Mouse (Mus musculus): Measurements from ENCODE around the gene Sp6. TPM values are rescaled to one million over a fixed set of nuclear protein-coding genes. Genes with fewer than 3 reads are reported as not detected.
A peak's percentile ranks its signal among the peaks of the same experiment; 100 is the strongest.

The Sp6 gene
- total RNA-seq, 1 experiment from 2014 or later, result 0.05 TPM

DNA sequence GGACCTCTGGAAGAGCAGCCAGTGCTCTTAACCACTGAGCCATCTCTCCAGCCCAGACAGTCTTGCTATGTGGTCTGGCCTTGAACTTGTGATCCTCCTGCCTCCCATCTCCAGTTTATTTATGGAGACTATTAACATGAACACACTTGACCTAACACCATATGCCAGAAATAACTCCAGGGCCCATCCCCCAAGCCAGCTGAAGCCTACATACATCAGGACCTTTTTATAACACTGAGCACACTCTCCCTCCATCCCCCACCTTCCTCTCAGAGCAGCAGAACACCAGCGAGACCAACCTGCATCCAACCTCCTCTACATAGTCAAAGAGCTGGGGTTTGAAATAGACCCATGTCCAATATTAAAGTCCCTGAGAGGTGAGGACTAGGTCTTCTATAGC is 57.9 kb downstream of the Sp6 start:
- no peak for ATAC-seq (replicated peaks in 1 of 2; ENCODE audit: insufficient read depth in 1 of 2, low FRiP score in 2 of 2, low TSS enrichment in 1 of 2, low read depth in 1 of 2, poor library complexity in 2 of 2, severe bottlenecking in 2 of 2)

- ATAC-seq (replicated peaks in 1 of 2; ENCODE audit: insufficient read depth in 1 of 2, low FRiP score in 2 of 2, low TSS enrichment in 1 of 2, low read depth in 1 of 2, poor library complexity in 2 of 2, severe bottlenecking in 2 of 2), result peak; percentile 39 to 71; a peak in 3 of 4 replicates
Observed at GRCm38 (mm10) chr11:97072533-97072932, 59.3 kb downstream of the Sp6 start.

DNA sequence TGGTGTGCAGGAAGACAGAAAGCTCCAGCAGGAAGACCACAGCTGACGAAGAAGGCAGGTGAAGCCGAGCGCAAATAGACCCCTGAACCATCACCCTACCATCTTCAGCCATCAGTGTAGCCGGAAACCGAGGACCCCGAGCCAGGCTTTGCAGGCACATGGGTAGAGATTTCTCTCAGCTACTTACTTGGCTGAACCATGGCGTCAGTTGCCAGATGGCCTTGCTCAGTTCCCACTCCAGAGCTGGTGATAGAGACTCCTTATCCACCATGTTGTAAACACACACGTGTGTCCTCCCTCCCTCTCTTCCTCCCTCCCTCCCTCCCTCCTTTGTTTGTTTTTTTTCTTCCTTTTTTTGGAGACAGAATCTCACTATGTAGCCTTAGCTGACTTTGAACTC is 61.0 kb downstream of the Sp6 start:
- ATAC-seq (replicated peaks in 1 of 2; ENCODE audit: insufficient read depth in 1 of 2, low FRiP score in 2 of 2, low TSS enrichment in 1 of 2, low read depth in 1 of 2, poor library complexity in 2 of 2, severe bottlenecking in 2 of 2), result no peak

Other genes with a start within 250 kb of the Sp6 start
- gene Snx11, start 235.8 kb upstream of the Sp6 start, total RNA-seq (2017), result 14.2 and 16.9 TPM in 2 replicates
- 102 and 160 TPM in 2 replicates for gene Cbx1, start 224.3 kb upstream of the Sp6 start, total RNA-seq (2017)
- 50.1 and 51.6 TPM in 2 replicates for gene Nfe2l1, start 183.4 kb upstream of the Sp6 start, total RNA-seq (2017)
- 3.1 and 5.9 TPM in 2 replicates for gene Copz2, start 163.5 kb upstream of the Sp6 start, total RNA-seq (2017)
- 48.3 and 59.6 TPM in 2 replicates for gene Cdk5rap3, start 96.9 kb upstream of the Sp6 start, total RNA-seq (2017)
- 0.74 TPM in 1 of 2 replicates, not detected in the other for gene Prr15l, start 85.3 kb upstream of the Sp6 start, total RNA-seq (2017)
- 32.5 and 32.6 TPM in 2 replicates for gene Pnpo, start 69.4 kb upstream of the Sp6 start, total RNA-seq (2017)
- gene Sp2, start 30.4 kb upstream of the Sp6 start, total RNA-seq (2017), result 2.5 and 3.1 TPM in 2 replicates
- 22.6 and 35.3 TPM in 2 replicates for gene Scrn2, start 16.5 kb downstream of the Sp6 start, total RNA-seq (2017)
- 0.63 TPM in 1 of 2 replicates, not detected in the other for gene Lrrc46, start 28.0 kb downstream of the Sp6 start, total RNA-seq (2017)
- gene Mrpl10, start 28.2 kb downstream of the Sp6 start, total RNA-seq (2017), result 13.9 and 17.1 TPM in 2 replicates
- 13.3 and 13.4 TPM in 2 replicates for gene Osbpl7, start 37.2 kb downstream of the Sp6 start, total RNA-seq (2017)
- gene Tbx21, start 101.9 kb downstream of the Sp6 start, total RNA-seq (2017), result 0.45 and 1.1 TPM in 2 replicates
- 6.6 and 8.1 TPM in 2 replicates for gene Tbkbp1, start 138.1 kb downstream of the Sp6 start, total RNA-seq (2017)
- gene Kpnb1, start 174.5 kb downstream of the Sp6 start, total RNA-seq (2017), result 329 and 360 TPM in 2 replicates